Mouse (Mus musculus) adrenal gland, postnatal 10 days (tissue): ENCODE results near the gene Cd81. TPM values are rescaled to one million over a fixed set of nuclear protein-coding genes. Genes with fewer than 3 reads are reported as not detected.

ENCODE experiments used
- DNase-seq: peaks from one replicate; pipeline ENCODE4 v3.0.0; 2021; ENCODE audit warnings: mixed read lengths
- long read RNA-seq, 2 experiments: library from polyadenylated mRNA; stranded (forward); transcript quantifications; one replicate each; pipeline ENCODE4 v2.0.0; 2021
- total RNA-seq, 2 experiments: library from RNA; stranded (reverse); gene quantifications; 2 replicates each; pipeline ENCODE4 v1.2.3; 2021

Cd81 gene
- 100 to 1,000 TPM; 499 to 511 TPM for total RNA-seq
- long read RNA-seq, experiment 1, transcript Cd81-203 (3 exons, 943 nt): minor isoform, 7 of 1,459 reads
- long read RNA-seq, experiment 1, transcript Cd81-201 (8 exons, 1,533 nt): major isoform, 1,372 of 1,459 reads
- long read RNA-seq, experiment 1, partial matches to known transcripts: 11 of 1,459 reads
- long read RNA-seq, experiment 1, other reads (novel, unspliced or antisense): 65 of 1,459 reads
- long read RNA-seq, experiment 2, transcript Cd81-201 (8 exons, 1,533 nt): major isoform, 886 of 947 reads
- long read RNA-seq, experiment 2, partial matches to known transcripts: 34 of 947 reads
- long read RNA-seq, experiment 2, other reads (novel, unspliced or antisense): 25 of 947 reads

DNA sequence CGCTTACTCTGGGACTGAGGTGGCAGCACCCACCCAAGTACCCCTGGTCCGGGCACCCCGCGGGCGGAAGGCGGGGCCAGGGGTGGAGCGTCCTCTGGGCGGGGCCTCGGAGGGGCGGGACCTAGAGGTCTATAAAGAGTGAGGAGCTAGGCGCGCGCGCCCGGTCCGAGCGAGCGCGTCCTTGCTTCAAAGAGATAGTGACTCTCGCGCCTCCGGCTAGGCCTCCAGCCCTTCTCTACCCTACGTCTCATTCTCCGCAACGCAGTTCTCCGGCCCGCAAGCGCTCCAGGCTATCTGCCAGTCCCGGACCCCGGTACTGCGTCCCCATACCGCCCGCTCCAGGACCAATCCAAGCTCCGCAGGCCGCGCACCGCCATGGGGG lies at the start of gene Cd81:
Gene Cd81, plus strand, starts transcription at position 114 of the 382 bp plus-strand sequence.
- peak; percentile 97 for DNase-seq

DNA sequence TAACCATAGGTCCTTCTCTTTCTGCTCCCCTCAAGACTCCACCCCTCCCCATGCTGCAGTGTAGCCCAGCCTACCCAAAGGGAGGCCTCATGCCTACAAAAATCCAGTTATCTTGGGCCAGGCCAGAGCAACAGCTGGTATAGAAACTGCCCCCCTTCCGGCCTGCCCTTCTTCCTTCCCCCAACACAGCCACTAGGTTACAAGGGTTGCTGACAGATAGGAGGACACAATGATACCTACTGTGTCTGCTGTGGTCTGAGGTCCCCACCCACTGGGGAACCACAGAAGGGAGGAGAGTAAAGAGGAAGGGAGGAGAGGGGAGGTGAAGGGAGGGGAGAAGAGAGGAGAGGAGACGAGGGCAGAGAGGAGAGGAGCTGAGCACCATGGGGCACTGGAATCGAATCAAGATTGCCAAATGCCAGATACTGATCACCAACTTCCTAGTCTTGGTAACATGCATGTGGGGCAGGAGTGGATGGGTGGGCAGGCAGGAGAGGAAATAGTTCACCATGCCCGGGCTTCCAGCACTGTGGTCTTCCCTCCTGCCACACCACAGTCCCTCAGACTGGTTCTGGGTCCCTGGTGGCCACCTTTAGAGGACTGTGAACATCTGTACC lies 47.7 kb upstream of the Cd81 start, which contains the start of gene Tspan32:
Gene Tspan32, plus strand, starts transcription at position 320 of the 617 bp plus-strand sequence.
- DNase-seq: no peak

- no peak for DNase-seq
Measured at GRCm38 (mm10) chr7:143005344-143006096, 47.0 kb upstream of the Cd81 start.

- no peak for DNase-seq
Measured at GRCm38 (mm10) chr7:143006097-143006755, 46.3 kb upstream of the Cd81 start.

GRCm38 (mm10) chr7:143006756-143007598 lies 45.6 kb upstream of the Cd81 start:
- DNase-seq: no peak

GRCm38 (mm10) chr7:143007599-143008369 lies 44.8 kb upstream of the Cd81 start:
- DNase-seq: peak; percentile 97

- peak; percentile 50 for DNase-seq
Measured at GRCm38 (mm10) chr7:143008370-143008926, 44.1 kb upstream of the Cd81 start.

DNA sequence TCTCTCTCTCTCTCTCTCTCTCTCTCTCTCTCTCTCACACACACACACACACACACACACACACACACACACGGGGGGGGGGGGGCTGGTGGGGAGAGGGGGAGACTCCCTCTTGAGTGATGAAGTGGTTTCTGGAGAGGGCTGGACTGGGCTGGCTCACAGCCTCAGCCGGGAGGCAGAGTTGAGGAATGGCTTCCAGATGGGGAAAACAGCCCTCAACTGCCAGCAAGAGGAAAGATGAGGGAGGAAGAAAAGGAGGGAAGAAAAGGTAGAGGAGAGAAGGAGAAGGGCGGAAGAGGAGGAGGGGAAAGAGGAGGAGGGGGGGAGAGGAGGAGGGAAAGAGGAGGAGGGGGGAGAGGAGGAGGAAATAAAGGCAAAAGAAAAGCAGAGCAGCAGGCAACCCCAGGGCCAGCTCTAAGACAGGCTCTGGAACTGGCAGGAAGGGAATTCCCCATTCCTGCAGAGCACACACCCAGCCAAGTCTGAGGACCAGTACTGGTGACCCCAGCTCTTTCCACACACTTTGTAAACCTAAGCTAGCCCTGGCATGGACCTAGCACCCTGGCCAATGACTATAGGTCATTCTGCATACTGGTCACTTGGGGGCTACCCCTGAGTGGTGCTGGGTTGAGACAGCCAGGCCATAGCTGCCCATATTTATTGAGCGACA lies 43.4 kb upstream of the Cd81 start:
- no peak for DNase-seq

- DNase-seq: no peak
Measured at GRCm38 (mm10) chr7:143009996-143010395, 42.5 kb upstream of the Cd81 start.

GRCm38 (mm10) chr7:143011226-143011625 lies 41.3 kb upstream of the Cd81 start:
- DNase-seq: no peak

GRCm38 (mm10) chr7:143012230-143012875 lies 40.2 kb upstream of the Cd81 start:
- peak; percentile 73 for DNase-seq

DNA sequence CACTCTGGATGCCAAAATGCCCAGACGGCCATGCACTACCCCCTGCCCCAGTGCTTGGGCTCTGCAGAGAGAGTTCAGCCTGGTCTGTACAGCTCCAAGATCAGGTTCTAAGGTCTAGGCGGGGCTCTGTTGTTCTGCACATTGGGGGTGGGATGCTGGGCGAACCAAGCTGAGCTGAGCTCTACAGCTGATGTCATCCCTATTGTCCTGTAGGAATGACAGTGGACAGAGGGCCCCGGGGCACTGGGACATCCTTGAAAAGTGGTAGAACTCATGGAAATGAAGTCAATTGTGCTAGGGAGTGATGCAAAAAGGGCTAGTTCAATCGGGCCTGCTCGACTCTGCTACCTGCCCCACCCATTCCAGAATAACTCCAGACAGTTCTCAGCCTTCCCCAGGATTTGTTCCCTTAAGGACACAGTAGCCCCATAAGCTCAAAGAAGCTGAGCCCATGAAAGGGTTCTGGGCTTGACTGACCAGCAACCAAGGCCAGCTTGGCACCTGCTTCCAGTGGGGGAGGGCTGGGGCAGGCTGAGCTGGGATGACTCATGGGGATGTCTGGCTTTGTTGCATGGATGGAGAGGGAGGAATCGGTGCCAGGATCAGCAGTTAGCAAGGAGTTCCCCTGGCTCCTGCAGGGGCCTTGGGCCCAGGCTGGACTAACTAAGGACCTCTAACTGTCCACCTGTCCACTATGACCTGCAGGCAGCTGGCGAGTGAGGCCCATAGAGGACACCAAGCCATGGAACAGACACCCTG lies 38.9 kb upstream of the Cd81 start:
- peak; percentile 89 for DNase-seq

DNA sequence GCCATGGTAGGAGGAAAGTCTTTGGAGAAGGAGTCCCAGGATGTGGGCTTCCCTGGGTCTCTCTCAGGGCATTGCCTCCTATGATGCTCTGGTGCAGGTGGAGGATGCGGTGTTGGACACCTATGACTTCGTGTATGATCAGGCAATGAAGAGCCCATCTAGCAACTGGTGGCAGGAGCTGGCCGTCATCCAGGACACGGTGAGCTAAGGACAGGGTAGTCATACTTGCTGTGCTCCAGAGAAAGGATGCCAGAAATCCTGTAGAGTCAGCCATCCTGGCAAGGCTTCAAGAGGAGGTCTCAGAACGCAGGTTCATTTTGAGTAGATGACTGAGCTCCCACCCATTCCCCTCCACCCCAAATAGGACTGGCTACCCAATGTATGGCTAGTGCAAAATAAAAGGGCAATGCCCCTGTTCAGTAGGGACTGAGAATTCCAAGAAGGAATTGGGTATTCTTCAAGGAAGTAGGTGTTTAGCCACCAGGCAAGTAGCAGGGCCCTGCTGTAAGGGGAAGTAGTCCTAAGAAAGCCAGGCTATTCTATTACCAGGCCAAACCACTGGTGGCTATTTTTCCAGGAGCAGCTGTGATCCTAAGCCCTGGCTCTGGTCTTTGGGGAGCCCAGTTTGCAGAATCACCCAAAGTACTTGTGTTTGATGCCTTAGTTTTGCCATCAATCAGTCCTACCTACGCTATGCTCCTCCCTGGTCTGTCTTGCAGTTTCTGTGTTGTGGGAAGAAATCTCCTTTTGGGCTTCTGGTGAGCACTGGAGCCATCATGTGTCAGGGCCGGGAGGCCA lies 37.5 kb upstream of the Cd81 start:
- DNase-seq: peak; percentile 76

DNA sequence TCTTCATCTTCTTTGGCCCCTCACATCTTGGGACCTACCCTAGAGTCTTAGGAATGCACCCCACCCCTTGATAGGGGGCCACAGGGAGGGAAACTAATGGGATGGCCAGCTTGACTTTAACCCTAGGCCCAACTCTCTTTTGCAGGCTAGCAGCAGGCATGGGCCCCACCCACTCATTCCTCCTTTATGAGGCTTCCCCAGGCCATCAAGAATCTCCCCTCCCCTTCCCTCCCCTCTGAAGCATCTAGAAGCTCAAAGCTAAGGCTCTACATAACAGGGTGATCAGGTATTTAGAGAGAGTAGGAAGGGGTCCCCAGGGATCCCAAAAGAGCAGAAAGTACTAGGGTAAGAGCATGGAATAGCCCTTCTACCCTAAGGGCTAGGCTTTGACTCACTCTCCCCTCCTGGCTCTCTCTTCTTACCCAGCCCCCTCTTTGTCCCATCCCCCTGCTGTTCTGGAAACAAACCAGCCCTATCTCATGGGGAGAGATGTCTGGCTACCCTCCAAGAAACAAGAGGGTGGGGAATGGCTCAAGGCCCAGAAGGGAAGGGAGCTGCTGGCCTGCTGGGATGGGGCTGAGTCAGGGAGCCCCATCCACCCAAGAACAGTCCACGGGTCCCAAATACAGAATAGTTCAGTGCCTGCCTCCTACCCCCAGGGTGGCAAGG lies 36.6 kb upstream of the Cd81 start:
- DNase-seq: peak; percentile 83

DNA sequence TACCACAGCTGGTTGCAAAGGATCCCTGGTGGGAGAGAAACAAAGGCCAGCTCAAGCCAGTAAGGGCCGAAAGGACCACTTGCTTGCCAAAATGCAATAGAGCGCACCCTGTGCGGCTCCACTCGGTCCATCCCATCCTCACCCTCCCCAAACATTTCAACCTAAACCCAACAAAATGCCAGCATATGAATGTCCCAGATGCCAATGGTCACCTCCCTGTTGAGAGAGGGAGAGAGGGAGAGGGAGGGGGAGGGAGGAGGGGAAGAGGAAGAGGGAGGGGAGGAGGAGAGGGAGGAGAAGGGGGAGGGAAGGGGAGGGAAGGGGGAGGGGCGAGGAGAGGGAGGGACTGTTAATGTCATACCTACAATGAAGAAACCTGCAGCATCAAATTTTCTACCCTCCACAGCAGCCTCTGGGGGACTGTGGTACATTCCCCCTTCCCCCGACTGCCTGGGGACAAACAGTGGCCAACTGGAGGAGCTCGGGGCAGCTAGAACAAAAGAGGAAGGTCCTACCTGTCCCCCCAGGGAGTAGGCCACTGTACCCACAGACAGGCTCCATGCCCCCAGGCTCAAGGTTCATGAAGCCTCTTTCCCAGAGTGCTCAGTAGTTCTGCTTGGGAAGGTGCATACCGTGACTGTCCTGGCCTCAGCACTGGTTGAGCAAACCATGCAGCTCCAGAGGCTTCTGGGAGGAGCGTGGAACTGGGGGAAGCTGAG lies 36.0 kb upstream of the Cd81 start:
- DNase-seq: no peak

- no peak for DNase-seq
Measured at GRCm38 (mm10) chr7:143017181-143017580, 35.4 kb upstream of the Cd81 start.
